Mouse (Mus musculus): Measurements from ENCODE around the gene Vmac.

Vmac gene

DNA sequence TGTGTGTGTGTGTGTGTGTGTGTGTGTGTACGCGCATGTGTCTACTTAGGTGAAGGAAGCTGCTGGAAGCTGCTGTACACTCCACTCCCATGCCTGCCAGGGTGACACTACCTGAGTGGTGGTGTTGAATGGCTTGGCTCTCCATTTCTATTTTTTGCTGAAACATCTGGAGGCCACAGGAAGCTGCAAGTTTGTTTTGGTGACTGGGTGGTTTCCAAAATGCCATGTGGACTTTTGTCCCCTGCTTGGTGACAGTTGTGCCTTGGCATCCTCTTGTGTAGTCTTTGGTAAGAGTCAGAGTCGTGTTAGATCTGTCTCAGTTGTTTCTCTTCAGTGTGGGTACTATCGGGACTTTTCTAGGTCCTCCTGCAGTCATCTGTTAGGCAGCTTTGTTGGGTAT is 31.0 kb downstream of the Vmac start:
- no peak for DNase-seq (ENCODE audit: low spot score)

DNA sequence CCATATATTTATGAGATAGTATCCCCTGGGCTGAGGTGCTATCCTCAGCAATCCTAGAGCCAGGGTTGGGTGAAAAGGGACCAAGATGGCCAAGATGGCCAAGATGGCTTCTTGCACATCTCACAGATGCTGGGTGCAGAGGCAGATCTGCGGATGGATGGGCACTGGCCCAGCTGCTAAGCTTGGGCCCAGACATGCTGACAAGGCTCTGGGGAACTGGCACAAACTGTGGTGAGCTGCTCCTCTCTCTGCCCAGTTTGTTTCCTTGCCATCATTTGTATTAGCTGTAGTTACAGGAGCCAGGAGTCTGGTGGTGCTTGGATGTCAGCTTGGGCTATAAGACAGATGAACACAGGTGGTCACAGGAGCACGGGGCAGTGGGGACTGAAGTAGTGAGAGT is 33.2 kb downstream of the Vmac start:
- no peak for DNase-seq (ENCODE audit: low spot score)

DNA sequence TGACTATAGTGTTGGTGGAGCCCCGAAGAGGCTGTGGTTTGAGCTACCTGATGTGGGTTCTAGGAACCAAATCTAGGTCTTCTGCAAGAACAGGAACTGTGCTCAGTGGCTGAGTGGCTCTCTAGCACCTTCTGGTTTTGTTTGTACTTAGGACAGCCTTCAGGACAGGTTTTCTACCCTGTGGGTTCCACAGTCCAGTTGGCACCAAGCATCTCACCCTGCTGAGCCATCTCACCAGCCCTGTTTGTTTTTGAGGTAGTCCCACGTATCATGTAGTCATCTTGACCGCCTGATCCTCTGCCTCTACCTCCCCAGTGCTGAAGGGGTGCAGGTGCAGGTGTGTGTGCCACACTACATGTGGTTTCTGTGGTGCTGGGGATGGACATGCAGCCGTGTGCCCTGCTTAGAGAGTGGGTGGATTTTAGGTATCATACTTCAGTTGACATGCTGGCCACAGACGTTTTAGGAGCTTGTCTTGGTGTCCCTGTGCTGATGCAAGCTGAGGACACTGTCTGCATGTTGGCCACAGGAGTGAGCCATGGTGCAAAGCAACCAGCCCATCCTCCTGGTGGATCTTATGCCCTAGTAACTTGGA is 34.2 kb downstream of the Vmac start:
- DNase-seq (ENCODE audit: low spot score): no peak

DNA sequence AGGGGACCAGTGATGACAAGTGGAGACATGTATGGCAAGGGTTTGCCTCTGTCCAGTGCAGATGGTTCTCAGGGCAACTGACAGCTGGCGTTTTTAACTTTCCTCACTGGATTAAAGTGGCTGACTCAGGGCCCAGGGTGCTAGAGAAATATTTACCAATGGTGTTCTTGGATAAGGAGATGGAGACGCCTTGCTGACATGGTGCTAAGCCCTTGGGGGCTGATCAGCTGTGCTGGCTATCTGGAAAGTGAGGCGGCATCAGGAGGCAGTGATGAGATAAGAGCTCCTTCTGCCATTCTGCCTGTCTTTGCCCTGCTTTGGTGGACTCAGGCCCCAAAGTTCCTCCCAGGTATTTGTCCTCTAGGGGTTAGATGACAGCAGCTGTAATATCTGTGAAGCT is 34.9 kb downstream of the Vmac start:
- DNase-seq (ENCODE audit: low spot score): no peak

DNA sequence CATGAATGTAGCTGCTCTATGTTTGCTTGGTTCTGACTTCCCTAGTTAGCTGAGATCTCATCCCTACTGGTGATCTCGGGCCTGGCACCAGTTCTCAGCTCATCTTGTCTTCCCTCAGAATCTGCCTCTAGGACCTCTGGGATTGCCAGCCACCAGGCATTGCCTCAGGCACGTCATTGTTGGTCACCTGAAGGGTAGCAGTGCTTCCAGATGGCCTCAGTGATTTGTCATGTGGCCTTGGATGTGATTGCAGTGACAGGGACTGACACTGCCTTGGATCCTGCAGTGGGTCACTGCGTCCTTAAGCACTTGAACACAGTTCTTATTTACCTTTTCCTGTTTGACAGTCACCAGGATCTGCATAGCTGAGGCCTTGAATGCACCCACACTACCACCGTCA is 36.0 kb downstream of the Vmac start:
- DNase-seq (ENCODE audit: low spot score): no peak

DNA sequence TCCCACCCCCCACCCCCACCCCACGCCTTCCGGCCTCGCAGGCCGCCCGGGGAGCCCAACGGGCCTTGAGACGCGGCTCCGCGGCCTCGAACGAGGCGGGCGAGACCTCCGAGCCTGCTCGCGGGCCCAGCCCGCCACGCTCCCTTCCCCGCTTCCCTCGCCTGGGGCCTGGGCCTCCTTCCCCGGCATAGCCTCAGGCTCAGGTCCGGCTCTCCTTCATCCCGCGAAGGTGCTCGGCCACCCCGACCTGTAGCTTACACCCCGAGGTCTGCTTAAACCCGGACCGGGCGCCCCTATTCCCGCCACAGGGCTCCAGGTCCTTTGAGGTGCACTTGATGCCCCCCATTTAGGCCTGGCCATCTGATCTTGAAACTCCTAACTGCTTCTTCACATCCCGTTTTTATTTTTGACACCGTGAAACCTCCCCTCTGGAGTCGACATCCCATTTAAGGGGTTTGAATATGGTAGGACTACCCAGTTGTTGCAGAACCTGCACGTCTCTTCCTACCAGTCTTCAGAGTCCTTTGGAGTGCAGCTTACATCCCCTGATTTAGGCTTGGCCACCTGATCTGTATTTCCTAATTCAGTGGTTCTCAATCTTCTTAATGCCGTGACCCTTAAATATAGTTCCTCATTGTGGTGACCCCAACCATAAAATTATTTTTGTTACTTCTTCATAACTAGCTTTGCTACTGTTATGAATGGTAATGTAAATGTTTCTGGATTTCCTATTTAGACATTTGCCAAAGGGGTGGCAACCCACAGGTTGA is 44.0 kb downstream of the Vmac start:
- DNase-seq (ENCODE audit: low spot score): no peak

DNA sequence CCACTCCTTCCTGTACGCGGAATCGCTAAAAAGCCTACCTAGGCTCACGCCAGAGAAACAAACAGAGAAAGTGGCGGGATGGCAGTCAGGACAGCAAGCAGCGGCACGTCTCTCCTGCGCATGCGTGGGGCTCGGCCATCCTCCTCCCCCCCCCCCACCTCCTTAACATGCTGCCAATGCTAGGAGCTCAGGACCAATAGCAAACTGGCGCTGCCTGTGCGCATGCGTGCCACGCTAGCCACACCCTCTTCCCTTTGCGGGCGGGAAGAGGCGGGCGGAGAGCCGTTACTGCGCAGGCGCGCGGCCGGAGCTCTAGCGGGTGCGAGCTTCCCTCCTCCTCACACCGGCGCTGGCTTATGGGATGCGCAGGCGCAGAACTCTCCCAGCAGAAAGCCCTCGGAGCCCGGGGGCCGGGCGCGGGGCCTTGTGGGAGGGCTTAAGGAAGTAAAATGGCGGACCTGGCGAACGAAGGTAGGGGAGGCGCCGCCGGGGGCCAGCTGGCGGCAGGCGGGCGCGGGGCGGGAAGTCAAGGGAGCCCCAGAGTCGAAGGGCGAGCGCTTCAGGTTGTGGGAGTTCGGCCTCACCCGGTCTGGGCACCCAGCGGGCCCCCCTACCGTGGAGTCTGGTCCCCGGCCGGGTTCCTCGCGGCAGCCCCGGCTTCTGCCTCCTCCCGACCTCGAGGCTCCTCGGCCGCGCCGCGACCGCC is 44.7 kb downstream of the Vmac start, which contains the start of gene Ranbp3:
Ranbp3 (plus strand) TSS at position 354 of the 706 bp plus-strand sequence.
- peak; percentile 100 for DNase-seq (ENCODE audit: low spot score)

DNA sequence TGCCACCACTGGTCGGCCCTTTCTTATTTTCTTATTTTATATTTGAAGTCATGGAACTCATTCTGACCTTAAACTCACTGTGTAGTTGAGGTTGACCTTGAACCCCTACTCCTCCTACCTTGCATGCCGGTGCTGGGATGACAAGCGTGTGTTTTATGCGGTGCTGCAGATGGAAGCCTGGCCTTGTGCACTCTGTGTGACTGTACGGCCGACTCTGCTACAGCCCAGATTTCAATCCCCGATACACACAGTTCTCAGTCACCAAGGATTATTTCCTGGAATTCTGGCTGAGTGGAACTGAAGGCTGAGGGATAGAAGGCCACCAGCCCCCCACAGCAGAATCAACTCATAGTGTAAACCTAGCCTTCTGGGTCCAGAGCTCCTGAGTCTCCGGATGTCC is 48.1 kb downstream of the Vmac start:
- no peak for DNase-seq (ENCODE audit: low spot score)

DNA sequence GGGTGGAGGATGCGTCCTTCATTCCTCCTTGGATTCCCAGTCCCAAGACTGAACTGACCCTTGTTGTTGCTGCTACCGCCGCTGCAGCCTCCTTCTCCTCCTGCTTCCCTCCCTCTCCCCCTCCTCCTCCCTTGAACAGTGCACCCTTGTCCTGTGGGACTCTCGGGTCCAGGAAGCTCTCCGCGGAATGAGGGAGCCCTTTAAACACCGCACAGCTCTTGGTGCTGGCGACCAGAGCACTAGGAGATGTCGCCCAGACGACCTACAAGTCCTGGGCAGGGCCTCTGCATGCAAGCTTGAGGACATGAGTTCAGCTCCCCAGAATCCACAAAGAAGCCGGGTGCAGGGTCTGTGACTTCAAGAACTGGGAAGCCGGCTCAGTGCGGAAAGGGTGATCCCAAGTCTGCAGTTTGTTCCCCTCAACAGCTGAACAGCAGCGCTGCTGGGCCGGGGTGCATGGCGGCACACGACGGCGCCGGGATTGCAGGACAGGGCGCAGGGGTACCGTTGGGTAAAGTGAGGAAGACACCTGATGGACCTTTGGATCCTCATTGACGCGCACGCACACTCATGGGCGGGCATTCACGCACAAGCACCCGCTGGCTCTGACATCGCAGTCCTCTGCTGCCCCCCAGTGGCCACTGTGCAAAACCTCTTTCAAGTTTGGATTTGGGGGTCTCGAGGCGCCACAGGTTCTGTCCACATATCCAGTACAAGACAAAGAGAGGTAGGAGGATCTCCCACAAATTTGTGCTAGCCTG is 49.3 kb downstream of the Vmac start:
- DNase-seq (ENCODE audit: low spot score): peak; percentile 70

DNA sequence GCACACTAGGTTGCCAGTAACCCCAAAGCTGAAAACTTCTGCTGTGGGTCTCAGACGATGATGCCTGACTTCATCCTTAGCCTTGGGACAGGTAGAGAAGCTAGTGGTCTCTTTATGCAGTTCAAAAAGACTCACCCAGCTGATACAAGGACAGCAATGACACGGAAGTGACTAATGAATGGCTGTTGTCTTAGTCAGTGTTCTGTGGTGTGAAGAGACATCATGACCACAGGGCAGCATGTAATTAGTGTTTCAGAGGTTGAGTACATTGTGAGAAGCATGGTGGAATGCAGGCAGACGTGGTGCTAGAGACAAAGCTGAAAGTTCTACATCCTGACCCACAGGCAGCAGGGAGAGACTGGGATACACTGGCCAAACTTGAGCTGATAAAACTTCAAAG is 50.2 kb downstream of the Vmac start:
- DNase-seq (ENCODE audit: low spot score): no peak

DNA sequence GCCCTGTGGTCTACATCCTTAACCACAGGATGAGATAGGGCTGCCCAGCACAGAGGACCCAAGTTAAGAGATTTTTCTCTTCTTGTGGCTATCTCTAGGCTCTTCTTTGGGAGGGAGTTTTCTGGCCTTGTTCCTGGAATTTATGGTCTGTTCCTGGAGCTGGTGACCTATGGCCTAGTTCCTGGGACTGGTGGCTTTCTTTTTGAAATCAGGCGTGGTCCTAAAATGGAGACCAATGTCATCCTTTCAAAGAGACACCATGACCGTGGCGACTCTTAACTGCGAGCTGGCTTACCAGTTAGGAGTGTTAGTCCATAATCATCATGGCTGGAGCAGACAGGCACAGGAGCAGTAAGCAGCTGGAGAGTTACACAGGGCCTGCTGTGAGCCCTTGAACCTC is 51.4 kb downstream of the Vmac start:
- no peak for DNase-seq (ENCODE audit: low spot score)

DNA sequence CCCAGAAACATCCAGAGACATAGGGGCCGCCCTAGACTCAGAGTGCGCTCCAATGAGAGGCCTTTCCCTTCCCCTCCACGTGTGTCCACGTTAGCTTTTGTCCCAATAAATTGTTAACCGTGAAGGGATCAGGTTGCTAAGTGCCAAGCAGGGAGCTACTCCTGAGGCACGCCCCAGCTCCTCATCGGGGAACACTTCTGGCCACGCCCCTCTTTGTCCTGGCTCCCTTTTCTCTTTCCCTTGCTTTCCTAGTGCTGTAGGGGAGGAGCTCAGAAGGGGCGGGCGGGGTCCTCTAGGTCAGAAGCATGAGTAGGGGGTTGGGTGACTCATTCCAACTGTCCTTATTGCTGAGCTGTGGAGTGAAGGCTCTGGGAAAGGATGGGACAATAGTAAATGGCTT is 53.5 kb downstream of the Vmac start:
- peak; percentile 49 for DNase-seq (ENCODE audit: low spot score)
